Mouse (Mus musculus) liver, adult 2 months (tissue): Measurements from ENCODE around the gene Fam110c. TPM values are rescaled to one million over a fixed set of nuclear protein-coding genes. Genes with fewer than 3 reads are reported as not detected.

Experiments
- DNase-seq: peaks from one replicate; pipeline ENCODE4 v3.0.0-alpha.2; 2011; ENCODE audit warnings: low read depth, low spot score; ENCODE audit errors: extremely low read depth
- H3K27ac ChIP-seq: fragments of 200-500 bp; replicated peaks from 2 replicates; pipeline ENCODE4 v1.5.1; 2012; ENCODE audit warnings: low read depth, mild to moderate bottlenecking, control low read depth, inconsistent platforms, low read length; ENCODE audit not compliant: insufficient read depth
- H3K27me3 ChIP-seq: fragments of 200-500 bp; 2 replicates; pipeline ENCODE4 v1.6.1; 2012; ENCODE audit warnings: mild to moderate bottlenecking, moderate library complexity, low read length, inconsistent platforms; ENCODE audit not compliant: control insufficient read depth, insufficient read depth
- H3K36me3 ChIP-seq: fragments of 200-500 bp; 2 replicates; pipeline ENCODE4 v1.6.1; 2012; ENCODE audit warnings: low read length, inconsistent platforms; ENCODE audit not compliant: control insufficient read depth, insufficient read depth
- H3K4me1 ChIP-seq: fragments of 200-500 bp; 2 replicates; pipeline ENCODE4 v1.6.1; 2011; ENCODE audit warnings: low read length; ENCODE audit not compliant: control insufficient read depth, insufficient read depth
- H3K4me3 ChIP-seq: fragments of 200-500 bp; 2 replicates; pipeline ENCODE4 v1.5.1; 2011; ENCODE audit warnings: low read depth, mild to moderate bottlenecking, control low read depth, low read length, moderate library complexity; ENCODE audit not compliant: insufficient read depth
- H3K79me2 ChIP-seq: fragments of 200-500 bp; 2 replicates; pipeline ENCODE4 v1.6.1; 2012; ENCODE audit warnings: inconsistent platforms, mild to moderate bottlenecking, low read length, moderate library complexity; ENCODE audit not compliant: control insufficient read depth, insufficient read depth
- H3K9ac ChIP-seq: fragments of 200-500 bp; 2 replicates; pipeline ENCODE4 v1.6.1; 2012; ENCODE audit warnings: low read depth, mild to moderate bottlenecking, control low read depth, inconsistent platforms, low read length
- CTCF ChIP-seq: fragments of 200-500 bp; IDR thresholded peaks from 2 replicates; pipeline ENCODE4 v1.5.1; 2011; ENCODE audit warnings: low read depth, low read length, control low read depth
- POLR2A ChIP-seq: fragments of 200-500 bp; IDR thresholded peaks from 2 replicates; pipeline ENCODE4 v1.6.1; 2011; ENCODE audit warnings: low read length, control low read depth; ENCODE audit not compliant: insufficient read depth; ENCODE audit errors: extremely low read depth
- WGBS: fragments of 180-500 bp; shearing (Covaris S2); methylation state at CpG from one replicate; pipeline ENCODE4 v1.1.7; 2018; 5-methylcytosine and 5-hydroxymethylcytosine counted together
- polyA plus RNA-seq: library from polyadenylated mRNA; depleted of rRNA; stranded (reverse); fragments of >200 nt; gene quantifications from 2 replicates; pipeline ENCODE4 v1.2.3, GENCODE M21; 2012
- total RNA-seq: library from RNA; depleted of rRNA; stranded (reverse); fragments of >200 nt; gene quantifications from 2 replicates; pipeline ENCODE4 v1.2.3, GENCODE M21; 2014

Gene Fam110c
- total and polyA plus RNA-seq, 2 experiments, result 0.53 to 2.1 TPM

DNA sequence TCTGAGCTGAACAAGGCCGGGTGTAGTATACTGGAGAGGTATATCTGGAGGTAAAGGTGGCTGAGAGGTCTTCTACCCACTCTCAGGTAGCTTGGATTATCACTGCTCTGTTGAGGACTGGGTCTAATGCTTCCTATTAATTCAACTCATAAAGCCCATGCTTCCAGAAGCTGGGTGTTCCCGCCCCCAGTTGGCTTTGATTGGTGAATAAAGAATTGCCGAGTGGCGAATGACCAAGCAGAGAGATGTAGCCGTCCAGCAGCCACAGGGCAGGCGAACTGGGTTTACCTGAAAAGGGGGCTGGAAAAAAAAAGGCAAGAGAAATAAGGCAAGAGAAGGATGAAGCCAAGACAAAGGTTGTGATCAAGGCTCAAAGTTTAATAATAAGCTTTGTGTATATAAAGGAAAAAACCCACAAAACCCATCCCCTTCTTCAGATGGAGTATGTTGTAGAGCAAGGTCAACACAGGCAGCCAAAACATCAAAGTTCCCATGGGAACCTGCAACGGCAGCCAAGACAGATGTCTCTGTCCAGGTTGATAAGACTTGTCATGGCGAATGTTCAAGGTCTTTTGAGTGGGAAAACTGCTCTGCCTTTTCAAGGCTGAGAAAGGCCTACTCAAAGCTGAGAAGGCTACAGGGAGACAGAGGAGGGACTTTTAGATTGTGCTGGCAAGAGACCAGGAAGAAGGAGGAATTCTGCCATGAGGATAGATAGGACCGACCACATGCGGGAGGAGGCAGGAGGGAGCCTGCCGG is 17.4 kb downstream of the Fam110c start:
- Histone ChIP-seq H3K9ac (no peak overlapping the region), H3K27ac (no peak overlapping the region), H3K36me3 (no peaks in the 10 kb centered on the region), H3K4me1 (no peaks in the 10 kb centered on the region), H3K4me3 (no peak overlapping the region), H3K79me2 (no peaks in the 10 kb centered on the region), H3K27me3 (no peaks in the 10 kb centered on the region)
- 75% methylated on average over 11 of the region's 11 CpGs for WGBS
- no peak for DNase-seq
- no peak for TF ChIP-seq CTCF
- no peak for TF ChIP-seq POLR2A

DNA sequence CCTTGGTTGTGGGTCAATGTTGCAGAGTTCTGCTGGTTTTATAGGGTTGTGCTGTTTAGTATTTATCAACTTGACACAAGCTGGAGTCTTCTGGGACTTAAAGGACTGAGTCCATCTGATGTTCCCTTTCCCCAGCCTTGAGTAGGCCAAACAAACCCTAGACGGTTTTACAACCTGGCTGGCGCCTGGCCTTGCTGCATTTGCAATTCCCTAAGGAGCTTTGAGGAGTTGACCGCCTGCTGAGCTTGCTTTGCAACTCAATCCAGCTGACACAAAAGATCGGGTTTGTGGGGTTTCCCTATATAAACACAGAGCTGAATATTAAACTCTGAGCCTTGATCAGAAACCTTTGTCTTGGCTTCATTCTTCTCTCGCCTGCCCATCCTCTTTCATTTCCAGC is 18.8 kb downstream of the Fam110c start:
- Histone ChIP-seq H3K9ac (no peak overlapping the region), H3K79me2 (no peaks in the 10 kb centered on the region), H3K4me3 (no peak overlapping the region), H3K4me1 (no peaks in the 10 kb centered on the region), H3K36me3 (no peaks in the 10 kb centered on the region), H3K27me3 (no peaks in the 10 kb centered on the region), H3K27ac (no peak overlapping the region)
- DNase-seq, result no peak
- WGBS, result 81% methylated on average over 5 of the region's 5 CpGs
- no peak for TF ChIP-seq POLR2A
- TF ChIP-seq CTCF, result no peak

DNA sequence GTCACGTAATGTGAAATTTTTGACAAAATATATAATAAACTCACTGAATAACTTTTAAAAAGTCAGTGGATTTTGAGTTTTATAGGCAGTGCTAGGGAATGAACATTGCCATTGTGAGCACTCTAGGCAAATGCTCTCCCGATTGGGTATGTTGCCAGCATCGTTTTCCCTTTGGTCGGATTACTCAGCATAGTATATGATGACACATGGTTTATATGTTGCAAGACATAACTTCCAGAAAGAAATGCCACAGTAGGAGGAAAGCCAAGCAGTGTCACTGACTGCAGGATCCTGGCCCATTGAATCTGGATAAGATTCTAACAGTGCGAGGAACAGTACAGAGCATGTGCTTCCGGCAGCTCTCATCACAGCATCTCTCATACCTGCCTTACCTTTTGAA is 23.5 kb downstream of the Fam110c start:
- DNase-seq, result no peak
- H3K9ac ChIP-seq, result no peak overlapping the region
- no peak overlapping the region for H3K27ac ChIP-seq
- no peak overlapping the region for H3K4me3 ChIP-seq
- H3K79me2 ChIP-seq, result no peaks in the 10 kb centered on the region
- H3K36me3 ChIP-seq, result no peaks in the 10 kb centered on the region
- H3K27me3 ChIP-seq, result no peaks in the 10 kb centered on the region
- H3K4me1 ChIP-seq, result no peaks in the 10 kb centered on the region
- TF ChIP-seq POLR2A (no peak), CTCF (no peak)
- 96% methylated on average over 6 of the region's 6 CpGs for WGBS

DNA sequence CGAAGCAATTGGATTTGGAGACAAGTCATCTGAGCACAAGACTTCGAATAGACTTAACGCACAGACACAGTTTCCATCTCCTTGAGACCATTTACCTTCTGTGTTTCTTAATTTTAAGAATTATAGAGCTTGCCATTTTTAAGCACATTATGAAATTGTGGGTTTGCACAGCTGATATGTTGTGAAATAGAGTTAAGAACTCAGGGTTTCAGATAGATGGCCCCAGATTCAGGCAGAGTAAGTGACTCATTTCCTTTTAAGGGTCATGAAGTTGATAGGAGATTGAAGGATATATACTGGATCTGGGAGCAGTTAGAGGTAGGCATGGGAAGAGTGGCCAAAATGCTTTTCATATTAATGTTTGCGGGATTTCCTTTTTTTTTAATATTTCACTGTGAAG is 27.5 kb downstream of the Fam110c start:
- WGBS, result 93% methylated on average over 4 of the region's 4 CpGs
- H3K36me3 ChIP-seq, result no peaks in the 10 kb centered on the region
- no peak for DNase-seq
- H3K27me3 ChIP-seq, result no peaks in the 10 kb centered on the region
- H3K4me1 ChIP-seq, result no peaks in the 10 kb centered on the region
- no peak overlapping the region for H3K27ac ChIP-seq
- H3K4me3 ChIP-seq, result no peak overlapping the region
- no peaks in the 10 kb centered on the region for H3K79me2 ChIP-seq
- no peak overlapping the region for H3K9ac ChIP-seq
- no peak for TF ChIP-seq CTCF
- no peak for TF ChIP-seq POLR2A

DNA sequence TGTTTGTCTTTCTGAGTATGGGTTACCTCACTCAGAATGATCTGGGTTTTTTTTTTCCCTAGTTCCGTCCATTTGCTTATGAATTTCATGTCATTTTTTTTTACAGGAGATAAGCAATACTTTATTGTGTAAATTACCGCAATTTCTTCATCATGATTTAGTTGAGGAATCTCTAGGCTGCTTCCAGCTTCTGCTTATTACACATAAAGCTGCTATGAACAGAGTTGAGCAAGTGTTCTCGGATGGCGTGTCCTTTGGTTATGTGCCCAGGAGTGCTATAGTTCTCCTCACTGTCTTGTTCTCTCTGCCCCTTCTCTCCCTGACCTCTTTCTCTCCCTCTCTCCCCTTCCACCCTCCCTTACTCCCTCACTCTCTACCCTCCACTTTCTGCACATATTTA is 28.2 kb downstream of the Fam110c start:
- Histone ChIP-seq H3K27me3 (no peaks in the 10 kb centered on the region), H3K36me3 (no peaks in the 10 kb centered on the region), H3K4me1 (no peaks in the 10 kb centered on the region), H3K79me2 (no peaks in the 10 kb centered on the region), H3K27ac (no peak overlapping the region), H3K9ac (no peak overlapping the region), H3K4me3 (no peak overlapping the region)
- TF ChIP-seq POLR2A (no peak), CTCF (no peak)
- no peak for DNase-seq
- 91% methylated on average over 4 of the region's 4 CpGs for WGBS

DNA sequence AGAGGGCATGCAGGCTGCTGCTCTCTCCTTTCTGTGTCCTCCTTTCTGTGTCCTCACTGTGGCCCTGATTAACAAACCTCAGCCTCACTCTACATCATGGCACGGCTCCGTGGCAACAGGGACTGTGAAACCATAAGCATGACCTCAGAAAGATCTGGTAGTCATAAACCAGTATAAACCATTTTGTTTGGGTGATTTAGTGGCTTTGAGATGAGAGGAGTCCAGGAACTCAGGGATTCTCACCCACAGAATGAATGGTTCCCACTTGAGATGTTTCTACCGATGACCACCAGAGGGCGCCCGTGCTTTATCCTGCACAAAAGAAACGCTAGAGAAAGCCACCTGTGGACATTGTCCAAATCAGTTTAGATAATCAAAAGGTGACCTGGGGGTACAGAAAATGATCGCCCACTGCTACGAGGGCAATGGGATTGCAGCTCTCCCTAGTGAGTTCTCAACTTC is 42.4 kb downstream of the Fam110c start:
- Histone ChIP-seq H3K36me3 (no peaks in the 10 kb centered on the region), H3K4me1 (no peaks in the 10 kb centered on the region), H3K4me3 (no peak overlapping the region), H3K27ac (no peak overlapping the region), H3K27me3 (no peaks in the 10 kb centered on the region), H3K9ac (no peak overlapping the region), H3K79me2 (no peaks in the 10 kb centered on the region)
- no peak for TF ChIP-seq POLR2A
- peak; percentile 57; the same call in 1 of the 2 replicates for TF ChIP-seq CTCF
- WGBS, result 15% methylated on average over 8 of the region's 8 CpGs
- peak; percentile 32 for DNase-seq
